Mouse (Mus musculus) T-helper 2 cell (primary cell): ENCODE measurements around the gene Idh3b.

ENCODE experiments used
- in situ Hi-C: fragments of 300-600 bp; cut with MboI, MseI; formaldehyde crosslinking; loops from one replicate; pipeline ENCODE4 v1.15.1; 2025; ENCODE audit warnings: high pct_unique_total_duplicates

Idh3b gene

GRCm38 (mm10) chr2:130268074-130268473 lies 16.3 kb downstream of the Idh3b start:
- in situ Hi-C loops = no loop called here

DNA sequence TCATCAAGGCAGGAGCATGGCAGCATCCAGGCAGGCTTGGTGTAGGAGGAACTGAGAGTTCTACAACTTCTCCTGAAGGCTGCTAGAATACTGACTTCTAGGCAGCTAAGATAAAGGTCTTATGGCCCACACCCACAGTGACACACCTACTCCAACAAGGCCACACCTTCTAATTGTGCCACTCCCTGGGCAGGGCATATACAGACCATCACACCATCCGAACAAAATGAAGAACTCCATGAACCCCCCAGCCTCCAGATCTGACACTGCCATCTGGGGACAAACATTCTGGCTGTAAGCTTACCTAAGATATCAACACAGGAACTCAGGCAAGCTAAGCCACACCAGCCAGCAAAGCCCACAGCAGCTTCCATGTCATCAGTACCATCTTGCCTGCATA lies 18.8 kb downstream of the Idh3b start:
- in situ Hi-C loops = no loop called here

DNA sequence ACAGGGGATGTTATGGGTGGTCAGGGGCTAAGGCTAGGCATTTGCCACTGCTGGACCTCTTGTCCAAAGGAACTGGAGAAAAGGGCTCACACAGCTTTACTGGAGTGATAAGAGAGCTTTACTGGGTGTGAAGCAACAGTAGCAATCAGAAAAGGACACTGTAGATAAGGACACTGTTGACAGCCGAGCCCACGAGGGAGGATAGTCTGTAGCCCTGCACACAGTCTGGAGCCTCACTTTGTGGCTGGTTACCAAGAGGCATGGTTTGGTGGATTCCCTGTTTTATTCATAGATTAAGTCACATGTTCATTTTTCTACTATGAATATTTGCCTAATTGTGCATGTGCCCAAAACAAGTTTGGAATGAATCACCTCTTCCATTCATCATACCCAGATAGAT lies 21.9 kb downstream of the Idh3b start:
- in situ Hi-C loops = no loop called here

- in situ Hi-C loops = no loop called here
These were observed 22.4 kb downstream of the Idh3b start for GRCm38 (mm10) chr2:130261914-130262313.

DNA sequence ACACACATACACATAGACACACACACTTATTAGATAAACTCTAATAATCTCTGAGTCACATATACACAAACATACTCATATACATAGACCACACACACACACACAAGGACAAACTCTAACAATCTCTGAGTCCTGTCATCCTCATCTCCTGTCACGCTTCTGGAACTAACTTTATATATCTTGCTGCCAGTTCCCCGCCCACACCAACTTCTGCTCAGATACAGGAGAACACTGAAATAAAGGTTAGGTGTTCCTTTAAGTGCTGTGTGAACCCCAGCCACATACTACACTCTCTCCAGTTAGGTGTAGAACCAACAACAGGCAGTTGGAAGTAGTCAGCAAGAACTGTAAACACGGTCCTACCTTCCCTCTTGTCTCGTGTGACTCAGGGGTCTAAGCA lies 23.5 kb downstream of the Idh3b start:
- in situ Hi-C loops = no loop called here

GRCm38 (mm10) chr2:130256762-130257161 lies 27.6 kb downstream of the Idh3b start:
- in situ Hi-C loops = no loop called here

- in situ Hi-C loops = no loop called here
These were observed 36.1 kb downstream of the Idh3b start for GRCm38 (mm10) chr2:130248226-130248625.

GRCm38 (mm10) chr2:130246912-130247311 lies 37.4 kb downstream of the Idh3b start:
- in situ Hi-C loops = no loop called here
